21 mouse cellular contexts compared by ENCODE assay signal in the genomic region with DNA sequence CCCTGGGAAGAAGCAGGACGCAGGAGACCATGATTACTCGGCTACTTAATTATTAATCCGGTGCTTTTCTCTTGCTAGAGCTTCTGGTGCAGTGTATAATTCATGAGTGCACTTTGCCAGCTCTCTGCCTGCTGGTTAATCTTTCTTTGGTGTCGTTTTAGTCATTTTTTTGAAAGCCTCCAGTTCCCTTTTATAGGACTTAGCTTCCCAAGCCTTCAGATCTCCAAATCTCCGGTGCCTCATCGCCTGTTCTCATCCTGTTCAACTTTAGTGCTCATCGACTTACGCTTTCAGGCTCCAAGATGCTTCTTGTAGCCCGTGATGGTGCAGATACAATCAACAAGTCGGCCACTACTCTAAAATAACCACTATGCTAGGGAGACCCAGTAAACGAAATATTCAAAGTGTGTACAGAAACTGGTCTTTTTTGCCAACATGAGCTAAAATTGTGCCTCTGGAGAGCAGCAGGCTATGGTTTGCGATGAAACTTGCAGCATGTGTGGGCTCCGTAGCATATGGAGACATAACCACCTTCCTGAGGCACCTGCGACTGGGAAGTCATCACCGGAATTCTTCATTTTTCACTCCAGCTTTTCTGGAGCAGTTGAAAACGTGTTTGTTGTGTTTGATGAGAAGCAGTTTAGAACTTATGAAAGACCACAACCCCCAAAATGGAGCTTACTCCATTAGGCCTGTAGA.
DNase-seq lines count a peak whose midpoint lies in the region; ATAC-seq and TF ChIP-seq lines count a peak whose summit lies in the region.
"Had no signal": no experiment of that assay in that cellular context is flagged by ENCODE, and none has a peak within 500 bp of the region (broad histone marks: within the 10 kb centered on the region; RNA-seq: fewer than 3 reads in every experiment).

No protein-coding gene starts in this region.

- H3K27ac ChIP-seq in layer of hippocampus, adult 2 months, result no peak overlapping the region
- H3K27ac ChIP-seq: embryonic facial prominence, embryonic 13.5 days; forebrain, embryonic 12.5 days had no signal

- no peak overlapping the region for H3K4me3 ChIP-seq in layer of hippocampus, adult 2 months
- H3K4me3 ChIP-seq: embryonic facial prominence, embryonic 13.5 days; forebrain, embryonic 12.5 days; heart, embryonic 12.5 days had no signal

- no peak for TF ChIP-seq CTCF in layer of hippocampus, adult 2 months (conservative IDR thresholded peaks at IDR 0.05)

- ATAC-seq in frontal cortex, adult (ENCODE audit: low TSS enrichment), result peak; percentile 91
- ATAC-seq: CD4-positive, CD25-positive, alpha-beta regulatory T cell, adult 4 months; forebrain, postnatal 0 days; hindbrain, embryonic 16.5 days had no signal

- DNase-seq in frontal cortex, postnatal 25 days (ENCODE audit: low spot score in 2 of 2), result no peak
- DNase-seq in layer of hippocampus, adult 9-11 months, result peak; percentile 17
- no peak for DNase-seq in layer of hippocampus, adult 2 months (ENCODE audit: low spot score in 2 of 2)
- peak; percentile 14 for DNase-seq in right cerebral cortex, adult 18-20 months
- no peak for DNase-seq in right cerebral cortex, postnatal 10 days (ENCODE audit: low spot score in 2 of 2)
- DNase-seq in retina, embryonic 14.5 days (ENCODE audit: low spot score), result peak; percentile 48
- no peak for DNase-seq in spleen, postnatal 10 days (ENCODE audit: low spot score in 2 of 2)
- DNase-seq: adrenal gland, adult 8-10 months; adrenal gland, postnatal 36 days; B cell, adult 2 months; cerebellum, adult 11-12 months; cerebellum, adult 9-10 months; cerebellum, postnatal 36 days; forebrain, postnatal 0 days; gastrocnemius, postnatal 14 days had no signal

Comparison
In these comparisons a context has a peak if more than half of its experiments do, and no peak if none do; other contexts are left out.
1. DNase-seq: peak in layer of hippocampus, adult 9-11 months (single experiment), right cerebral cortex, adult 18-20 months (single experiment) and retina, embryonic 14.5 days (single experiment); none in frontal cortex, postnatal 25 days (0 of 2), layer of hippocampus, adult 2 months (0 of 2), right cerebral cortex, postnatal 10 days (0 of 2) and spleen, postnatal 10 days (0 of 2).